Mouse (Mus musculus): ENCODE measurements around the gene Endov.
A peak's percentile ranks its signal among the peaks of the same experiment; 100 is the strongest.

Gene Endov

GRCm38 (mm10) chr11:119545741-119546495 is 54.8 kb downstream of the Endov start:
- no peak for DNase-seq (ENCODE audit: low spot score)

GRCm38 (mm10) chr11:119546496-119547182 is 55.5 kb downstream of the Endov start:
- no peak for DNase-seq (ENCODE audit: low spot score)

DNA sequence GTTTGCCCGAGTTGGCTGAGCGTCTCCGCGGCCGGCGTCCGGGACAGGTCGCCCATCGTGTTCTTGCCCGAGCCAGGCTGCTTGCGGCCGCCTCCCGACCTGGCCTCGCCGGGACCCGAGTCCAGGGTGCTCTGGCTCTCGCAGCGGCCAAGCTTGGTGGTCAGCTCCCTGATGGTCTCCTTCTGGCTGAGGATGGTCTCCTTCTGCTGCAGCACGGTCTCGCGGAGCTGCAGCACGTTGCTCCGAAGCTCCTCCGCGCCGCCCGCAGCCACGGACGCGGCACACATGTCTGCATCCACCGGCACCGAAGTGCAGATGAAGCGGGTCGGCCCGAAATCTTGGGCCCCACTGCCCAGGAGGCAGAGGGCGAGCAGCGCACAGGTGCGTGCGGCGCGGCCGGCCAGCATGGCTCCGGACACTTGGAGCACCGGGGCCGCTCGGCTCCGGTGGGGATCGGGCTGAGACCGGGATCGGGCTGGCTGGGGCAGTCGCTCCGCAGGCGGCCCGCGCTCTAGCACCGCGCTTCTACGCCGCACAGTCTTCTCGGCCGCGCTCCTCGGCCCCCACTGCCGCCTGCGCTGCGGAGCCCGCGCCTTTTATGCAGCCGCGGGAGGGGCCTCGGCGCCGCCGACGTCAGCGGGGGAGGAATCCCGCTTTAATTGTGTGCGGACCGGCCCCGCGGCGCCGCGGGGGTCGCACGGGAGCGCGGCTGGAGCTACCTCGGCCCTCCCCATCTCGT is 56.2 kb downstream of the Endov start, which contains the start of gene Nptx1:
Gene Nptx1 (minus strand): TSS at position 571 of the 739 bp plus-strand sequence.
- DNase-seq (ENCODE audit: low spot score), result no peak

DNA sequence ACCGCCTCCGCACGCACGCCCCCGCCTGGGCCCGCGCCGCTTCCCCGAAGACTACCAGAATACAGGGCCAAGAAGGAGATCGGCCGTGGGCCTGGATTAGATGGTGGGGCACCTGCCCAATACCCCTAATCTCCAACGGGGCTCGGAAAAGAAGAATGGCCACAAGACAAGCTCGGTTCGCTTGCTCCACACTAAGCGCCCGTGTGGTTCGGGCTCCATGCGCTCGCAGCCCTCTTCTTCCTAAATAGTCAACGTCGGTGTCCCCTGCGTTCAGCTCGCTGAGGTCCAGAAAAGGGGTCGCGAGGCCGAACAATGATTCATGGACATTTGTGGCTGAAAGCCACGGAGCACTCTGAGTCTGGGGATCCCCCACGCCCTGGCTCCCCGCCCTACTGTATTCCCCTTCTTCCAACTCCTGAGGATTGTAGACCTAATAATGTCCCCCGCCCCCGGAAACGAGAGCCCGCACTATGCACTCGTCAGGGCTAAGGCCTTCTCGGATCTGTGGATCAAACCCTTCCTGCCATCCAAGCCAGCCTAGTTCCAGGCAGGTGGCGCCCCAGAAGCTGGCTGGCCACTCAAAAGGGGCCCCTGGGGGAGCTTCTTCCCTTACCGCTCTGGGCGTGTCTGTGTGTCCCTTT is 56.9 kb downstream of the Endov start:
- no peak for DNase-seq (ENCODE audit: low spot score)

DNA sequence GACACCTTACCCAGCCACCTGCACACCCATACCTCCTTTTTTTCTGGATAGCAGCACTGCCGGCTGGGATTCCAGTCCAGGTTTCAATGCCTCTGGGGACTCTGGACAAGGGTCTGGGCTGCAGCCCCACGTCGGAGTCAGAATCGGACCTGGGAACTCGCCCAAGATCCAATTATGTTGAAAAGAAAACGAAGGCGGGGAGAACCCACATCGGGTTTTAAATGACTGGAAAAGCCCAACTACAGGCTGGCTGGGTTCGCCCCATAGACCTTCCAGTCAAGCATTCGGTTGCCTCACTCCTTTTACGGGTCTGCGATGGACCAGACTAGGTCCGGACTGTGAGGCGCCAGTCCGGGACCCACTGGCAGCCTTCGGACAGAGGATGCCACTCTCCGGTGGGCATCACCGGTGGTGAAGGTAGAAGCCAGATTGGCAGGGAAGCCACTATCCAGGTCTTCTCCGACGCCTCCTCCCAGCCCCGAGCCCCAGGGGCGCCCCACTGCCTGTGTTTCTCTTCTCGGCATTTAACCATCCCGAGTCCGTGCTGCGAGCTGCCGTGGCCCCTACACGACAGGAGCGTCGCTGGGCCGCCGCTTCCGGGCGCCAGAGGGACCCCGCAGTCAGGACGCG is 57.7 kb downstream of the Endov start:
- DNase-seq (ENCODE audit: low spot score), result no peak

DNA sequence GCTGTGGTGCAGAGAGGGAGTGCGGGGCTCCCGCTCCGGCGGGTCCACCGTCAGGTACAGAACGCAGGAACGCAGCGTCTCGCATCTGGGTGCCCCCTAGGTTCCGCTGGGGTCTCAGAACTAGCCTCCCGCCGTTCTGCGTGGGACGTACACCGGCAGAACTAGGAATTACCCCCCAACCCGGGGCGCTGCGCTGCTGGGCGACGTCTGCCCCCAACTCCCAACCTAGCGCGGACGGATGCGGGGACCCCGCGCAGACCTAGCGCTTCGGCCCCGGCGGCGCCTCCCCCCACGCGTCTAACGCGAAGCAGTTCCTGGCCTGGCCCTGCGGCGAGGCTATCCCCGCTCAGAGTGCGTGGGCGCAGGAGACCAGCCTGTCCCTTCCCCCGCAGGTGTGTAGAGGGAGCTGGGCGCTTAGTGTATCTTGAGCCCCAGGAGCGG is 58.2 kb downstream of the Endov start:
- DNase-seq (ENCODE audit: low spot score), result no peak

DNA sequence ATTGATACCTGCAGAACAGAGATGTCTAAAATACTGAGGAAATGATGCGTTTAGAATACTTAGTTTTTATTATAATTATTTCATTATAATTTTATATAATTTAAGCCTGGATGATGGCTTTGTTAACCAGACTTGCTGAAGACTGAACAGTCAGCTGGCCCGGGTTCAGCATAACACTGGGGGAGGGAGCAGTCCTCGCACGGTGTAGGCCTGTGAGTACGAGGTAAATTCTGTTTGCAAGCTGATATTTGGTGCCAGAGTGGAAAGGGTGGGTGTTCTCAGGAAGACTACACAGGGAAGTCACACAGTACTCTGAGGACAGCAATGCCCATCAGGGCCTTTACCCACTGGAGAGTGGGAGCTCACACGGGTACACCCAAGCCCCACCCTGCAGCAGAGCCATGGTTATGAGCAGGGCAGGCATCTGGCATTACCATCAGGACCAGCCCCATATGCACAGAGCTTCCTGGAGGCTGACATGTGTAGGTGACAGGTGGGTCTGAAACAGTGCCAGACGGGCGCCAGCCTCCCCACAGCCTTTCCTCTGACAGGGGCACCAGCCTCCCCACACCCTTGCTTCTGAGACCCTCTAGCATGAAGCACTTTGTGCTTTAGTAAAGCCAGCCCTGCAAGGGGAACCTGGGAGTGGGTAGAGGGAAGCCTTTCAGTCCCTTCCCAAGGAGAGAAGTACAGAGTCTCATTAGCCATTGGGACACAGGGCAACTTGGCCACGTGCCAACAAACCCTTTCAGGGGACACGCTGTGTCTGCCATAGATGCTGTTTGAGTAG is 59.6 kb downstream of the Endov start:
- DNase-seq (ENCODE audit: low spot score), result no peak

DNA sequence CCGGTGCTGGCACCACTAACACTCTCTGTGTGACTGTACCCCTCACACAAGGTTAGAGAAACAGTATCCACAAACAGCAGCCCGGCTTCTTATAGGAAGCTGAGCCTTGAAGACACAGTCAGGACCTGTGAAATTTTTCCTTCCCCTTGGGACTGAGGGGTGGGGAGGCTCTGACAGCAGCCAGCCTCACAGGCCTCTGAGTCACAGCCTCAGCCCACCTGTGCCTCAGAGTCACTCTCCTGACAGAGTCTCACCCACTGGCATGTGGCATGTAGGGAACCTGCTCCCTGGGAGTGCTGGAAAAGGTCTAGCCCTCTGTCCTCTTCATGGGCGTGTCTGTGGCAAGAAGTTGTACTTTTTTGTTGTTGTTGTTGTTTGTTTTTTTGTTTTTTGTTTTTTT is 60.3 kb downstream of the Endov start:
- no peak for DNase-seq (ENCODE audit: low spot score)

GRCm38 (mm10) chr11:119552301-119552700 is 61.2 kb downstream of the Endov start:
- no peak for DNase-seq (ENCODE audit: low spot score)

DNA sequence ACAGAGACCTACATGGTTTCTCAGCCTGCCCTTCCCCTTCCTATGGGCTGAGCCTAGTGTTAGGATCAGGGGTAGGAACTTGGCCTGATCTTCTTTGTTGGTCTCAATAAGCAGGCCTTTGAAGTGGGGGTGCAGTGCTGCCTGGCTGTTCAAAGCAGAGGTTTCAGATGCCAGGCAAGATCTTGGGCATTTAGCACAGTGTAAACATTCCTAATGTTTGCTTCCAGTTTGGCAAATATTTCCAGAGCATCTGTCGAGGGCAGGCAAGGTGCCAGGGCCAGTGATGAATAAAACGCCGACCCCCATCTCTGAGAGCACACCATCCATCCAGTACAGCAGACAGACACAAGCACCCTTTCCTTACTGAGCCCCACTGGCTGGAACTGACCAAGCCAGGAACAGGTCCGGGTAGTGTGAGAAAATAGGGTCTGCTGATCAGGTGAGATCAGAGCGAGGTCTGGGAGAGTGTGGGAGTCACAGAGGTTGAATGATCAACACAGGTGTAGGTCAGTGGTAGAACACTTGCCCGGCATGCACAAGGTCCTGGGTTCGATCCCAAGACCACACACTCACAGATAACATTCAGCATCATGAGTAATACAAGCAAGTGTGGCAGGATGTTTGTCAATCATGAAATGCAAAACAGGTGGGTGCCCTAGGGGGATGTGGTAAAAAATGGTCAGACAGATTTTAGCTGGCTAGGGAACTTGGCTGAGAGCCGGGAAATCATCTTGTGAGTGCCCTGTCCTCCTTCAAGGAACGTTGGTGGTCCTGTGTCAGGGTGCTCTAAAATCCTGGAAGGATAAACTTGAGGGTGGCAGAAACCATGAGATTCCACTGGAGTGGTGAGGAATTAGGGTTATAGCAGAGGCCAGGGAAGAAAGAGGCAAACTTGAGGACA is 62.0 kb downstream of the Endov start:
- peak; percentile 21 for DNase-seq (ENCODE audit: low spot score)

- DNase-seq (ENCODE audit: low spot score), result no peak
These were observed 63.6 kb downstream of the Endov start for GRCm38 (mm10) chr11:119554706-119555105.

GRCm38 (mm10) chr11:119555170-119555569 is 64.0 kb downstream of the Endov start:
- DNase-seq (ENCODE audit: low spot score), result no peak

DNA sequence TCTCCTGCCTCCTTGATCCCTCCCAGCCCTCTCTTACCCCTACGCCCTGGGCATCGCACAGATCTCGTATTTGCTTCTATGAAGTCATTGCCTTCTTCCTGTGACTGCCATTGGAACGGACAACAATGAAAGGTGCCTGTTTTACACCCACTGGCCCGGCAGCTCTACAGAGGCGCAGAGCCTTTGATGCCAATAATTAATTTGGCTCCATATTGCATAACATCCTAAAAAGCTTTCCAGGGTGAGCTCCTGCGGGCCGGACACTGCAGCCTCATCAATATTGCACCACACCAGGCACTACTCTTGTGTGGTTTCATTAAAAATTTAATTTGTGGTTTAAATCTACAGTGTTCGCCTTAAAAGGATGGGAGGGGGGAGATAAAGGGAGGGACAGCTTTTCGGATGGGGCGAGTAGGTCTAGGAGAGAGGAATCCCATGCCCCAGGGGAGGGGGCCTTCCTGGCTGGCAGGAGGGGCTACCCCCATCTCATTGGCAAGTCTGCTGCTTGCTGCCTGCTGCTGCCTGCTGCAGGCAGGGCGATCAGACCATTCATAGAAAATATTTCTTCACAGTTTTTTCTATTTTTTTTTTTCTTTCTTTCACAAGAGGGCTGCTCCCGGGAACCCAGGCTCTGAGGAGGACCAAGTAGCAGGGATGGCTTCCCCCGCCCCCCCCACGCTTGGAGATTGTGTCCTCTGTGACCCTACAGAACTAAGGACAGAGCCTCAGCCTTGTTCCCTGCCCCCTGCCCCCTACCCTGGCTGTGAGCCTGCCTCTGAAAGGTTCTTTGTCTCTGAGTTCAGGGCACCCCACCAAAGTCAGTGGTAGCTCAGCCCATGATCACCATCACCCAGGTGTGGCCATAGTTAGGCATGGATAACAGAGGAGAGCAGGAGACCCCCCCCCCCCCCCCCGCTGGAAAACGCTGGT is 67.1 kb downstream of the Endov start:
- no peak for DNase-seq (ENCODE audit: low spot score)

DNA sequence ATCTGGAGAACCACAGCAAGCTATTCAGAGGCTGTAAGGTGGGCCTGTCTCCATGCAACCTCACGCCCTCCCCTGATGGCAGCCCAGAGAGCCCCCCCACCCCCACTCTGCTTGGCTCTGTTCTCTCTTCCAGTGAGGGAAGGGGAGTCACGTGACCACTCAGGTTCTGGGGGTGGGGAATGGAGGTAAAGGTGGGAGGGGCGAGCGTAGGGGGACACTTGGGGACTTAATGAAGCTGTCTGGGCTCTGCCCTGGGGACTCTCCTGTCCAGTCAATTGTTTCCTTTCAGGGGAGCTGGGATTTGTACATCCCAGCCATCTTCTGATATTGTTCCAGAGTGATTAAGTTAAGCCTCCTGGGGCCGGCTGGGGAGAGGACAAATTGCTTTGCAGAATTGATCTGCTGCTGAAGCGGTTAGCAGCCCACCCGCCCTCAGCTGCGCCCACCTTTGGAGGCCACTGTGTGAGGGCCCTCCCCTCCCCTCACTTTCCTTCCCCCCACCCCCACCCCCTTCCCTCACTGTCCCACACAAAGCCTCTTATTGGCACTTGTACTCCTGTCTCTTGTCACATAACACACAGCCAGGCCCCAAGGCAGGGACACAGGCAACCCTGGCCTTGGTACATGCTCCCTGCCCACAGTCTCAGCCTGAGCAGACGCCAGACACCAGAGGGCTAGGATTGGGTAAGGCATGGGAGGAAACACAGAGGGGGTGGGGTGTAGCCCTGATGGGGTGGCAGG is 67.9 kb downstream of the Endov start:
- DNase-seq (ENCODE audit: low spot score), result no peak

All from lung, postnatal 25 days (tissue).